Mouse (Mus musculus): ENCODE data around the gene Fam49a. TPM values are rescaled to one million over a fixed set of nuclear protein-coding genes. Genes with fewer than 3 reads are reported as not detected.

Gene Fam49a
- polyA plus RNA-seq, 1 experiment, result 1.6 TPM

DNA sequence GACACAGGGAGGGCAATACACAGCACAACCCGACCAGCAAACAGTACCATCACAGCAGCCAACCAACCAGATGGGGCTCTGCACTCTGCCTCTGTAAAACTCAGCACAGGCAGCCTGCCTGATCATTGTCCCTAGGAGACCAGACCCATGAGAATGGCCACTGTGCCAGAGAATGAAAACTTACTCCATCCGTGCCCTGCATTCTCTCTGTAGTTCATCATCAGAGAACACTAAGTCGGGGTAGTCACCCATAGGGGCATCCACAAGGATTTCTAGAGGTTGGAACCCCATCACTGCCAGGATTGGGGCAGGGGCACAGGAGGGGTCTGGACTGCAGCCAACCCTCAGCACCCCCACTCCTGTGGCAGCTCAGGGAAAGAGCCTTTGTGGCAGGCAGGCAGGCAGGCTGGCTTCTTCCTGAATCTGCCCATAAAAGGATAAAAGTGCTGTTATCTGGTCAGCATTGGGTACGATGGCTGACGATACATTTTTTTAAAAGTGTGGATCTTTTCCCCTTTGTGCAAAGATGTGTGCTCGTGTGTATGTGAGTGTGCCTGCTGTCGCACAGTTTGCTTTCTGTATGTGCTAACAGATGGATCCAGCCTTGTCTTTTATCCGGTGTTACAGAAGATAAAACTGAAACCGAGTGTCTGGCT lies 25.3 kb downstream of the Fam49a start:
- Histone ChIP-seq H3K4me1 (peaks cover 44% of the 10 kb centered on the region), H3K4me3 (replicated peaks) (peak overlapping the region; percentile 88), H3K9me3 (no peaks in the 10 kb centered on the region), H3K27me3 (replicated peaks) (no peaks in the 10 kb centered on the region), H3K36me3 (replicated peaks; ENCODE audit: low read length) (no peaks in the 10 kb centered on the region)
- no peak for TF ChIP-seq FLI1 (IDR thresholded peaks at IDR 0.05; ENCODE audit: low read length)
- TF ChIP-seq GATA1 (IDR thresholded peaks at IDR 0.05; ENCODE audit: borderline replicate concordance, low read length), result no peak

DNA sequence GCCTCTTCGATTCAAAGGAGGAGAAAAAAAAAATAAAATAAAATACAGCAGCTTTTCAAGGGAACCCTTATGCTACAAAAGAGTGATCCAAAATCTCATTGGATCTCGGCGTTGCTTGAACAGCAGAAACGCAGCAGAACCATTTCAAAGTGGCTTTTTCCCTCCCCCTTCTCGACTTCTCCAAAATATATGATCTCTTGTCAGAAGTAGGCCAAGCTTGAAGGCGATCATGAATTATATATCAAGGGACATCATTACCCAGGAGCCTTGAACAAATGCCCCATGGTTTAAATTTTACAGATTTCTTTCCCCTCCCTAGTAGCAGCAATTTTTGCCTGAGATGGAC lies 25.8 kb downstream of the Fam49a start:
- no peaks in the 10 kb centered on the region for H3K27me3 ChIP-seq (replicated peaks)
- TF ChIP-seq FLI1 (IDR thresholded peaks at IDR 0.05; ENCODE audit: low read length) (no peak), GATA1 (IDR thresholded peaks at IDR 0.05; ENCODE audit: borderline replicate concordance, low read length) (no peak)
- no peaks in the 10 kb centered on the region for H3K36me3 ChIP-seq (replicated peaks; ENCODE audit: low read length)
- H3K4me1 ChIP-seq, result peaks cover 49% of the 10 kb centered on the region
- H3K9me3 ChIP-seq, result no peaks in the 10 kb centered on the region
- peak overlapping the region; percentile 88 for H3K4me3 ChIP-seq (replicated peaks)

DNA sequence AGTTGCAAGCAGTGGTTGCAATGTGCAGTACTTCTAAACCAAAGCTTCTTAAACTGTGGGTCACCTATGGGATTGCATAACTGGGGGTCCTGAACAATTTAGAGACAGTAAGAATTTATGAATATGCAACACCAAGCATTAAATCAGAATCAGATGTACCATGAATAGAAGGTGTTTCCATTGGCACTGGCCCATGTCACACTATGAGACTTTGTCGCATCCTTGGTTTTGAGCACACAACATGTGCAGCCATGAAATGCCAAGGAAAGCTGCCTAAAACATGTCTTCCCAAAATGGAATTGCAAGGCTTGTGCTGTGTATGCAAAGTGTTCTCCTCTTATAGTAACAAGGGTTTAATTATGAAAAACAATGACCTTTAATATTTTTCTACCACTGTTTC lies 26.6 kb downstream of the Fam49a start:
- H3K9me3 ChIP-seq, result no peaks in the 10 kb centered on the region
- H3K27me3 ChIP-seq (replicated peaks), result no peaks in the 10 kb centered on the region
- H3K4me1 ChIP-seq, result peaks cover 58% of the 10 kb centered on the region
- H3K4me3 ChIP-seq (replicated peaks), result no peak overlapping the region
- no peak for TF ChIP-seq FLI1 (IDR thresholded peaks at IDR 0.05; ENCODE audit: low read length)
- H3K36me3 ChIP-seq (replicated peaks; ENCODE audit: low read length), result no peaks in the 10 kb centered on the region

DNA sequence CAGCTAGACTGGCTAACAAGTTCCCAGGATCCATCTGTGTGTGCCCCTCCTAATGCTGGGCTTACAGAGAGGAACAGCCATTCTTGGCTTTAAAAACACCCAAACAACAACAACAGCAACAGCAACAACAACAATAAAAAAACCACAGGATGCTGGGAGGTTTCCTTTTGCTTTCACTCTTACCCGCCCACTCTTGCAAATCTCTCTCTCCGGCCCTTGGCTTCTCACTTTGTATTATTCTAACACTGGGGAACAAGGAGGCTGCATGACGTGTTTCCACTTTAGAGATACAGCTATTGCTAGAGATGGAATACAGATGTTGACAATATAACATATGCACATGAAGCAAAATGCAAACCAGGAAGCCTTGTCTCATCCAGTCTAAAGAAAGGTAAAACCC lies 27.7 kb downstream of the Fam49a start:
- H3K9me3 ChIP-seq, result no peaks in the 10 kb centered on the region
- H3K4me1 ChIP-seq, result peaks cover 60% of the 10 kb centered on the region
- no peaks in the 10 kb centered on the region for H3K27me3 ChIP-seq (replicated peaks)
- TF ChIP-seq FLI1 (IDR thresholded peaks at IDR 0.05; ENCODE audit: low read length) (no peak), GATA1 (IDR thresholded peaks at IDR 0.05; ENCODE audit: borderline replicate concordance, low read length) (no peak)
- H3K36me3 ChIP-seq (replicated peaks; ENCODE audit: low read length), result no peaks in the 10 kb centered on the region
- H3K4me3 ChIP-seq (replicated peaks), result no peak overlapping the region

DNA sequence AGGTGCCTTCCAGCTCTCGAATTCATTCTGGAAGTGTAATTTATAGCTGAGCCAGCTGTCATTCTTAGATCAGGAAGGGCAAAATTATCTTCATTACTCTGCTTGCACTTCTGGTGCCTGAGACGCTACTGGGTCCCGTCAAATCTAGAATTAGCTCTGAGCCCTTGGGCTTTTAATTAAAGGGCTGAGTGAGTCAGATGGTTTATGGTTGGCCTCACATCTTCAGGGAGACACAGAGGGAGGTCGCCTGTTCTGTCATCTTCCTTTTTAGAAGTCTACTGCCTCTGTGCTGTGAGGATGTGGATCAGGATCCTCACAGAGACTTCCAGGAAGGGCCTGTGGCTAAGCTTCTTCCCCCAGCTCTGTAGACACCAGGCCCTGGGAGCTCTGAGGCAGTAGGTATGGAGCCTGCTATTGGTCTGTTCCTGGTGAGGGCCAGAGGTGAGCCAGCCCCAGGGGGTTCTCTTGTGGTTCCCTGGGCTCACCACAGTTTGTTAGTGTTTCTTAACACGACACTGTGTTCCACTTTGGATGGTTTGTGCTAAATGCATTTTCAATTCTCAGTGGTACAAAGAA lies 30.2 kb downstream of the Fam49a start:
- TF ChIP-seq FLI1 (IDR thresholded peaks at IDR 0.05; ENCODE audit: low read length) (no peak), GATA1 (IDR thresholded peaks at IDR 0.05; ENCODE audit: borderline replicate concordance, low read length) (no peak)
- no peaks in the 10 kb centered on the region for H3K36me3 ChIP-seq (replicated peaks; ENCODE audit: low read length)
- no peak overlapping the region for H3K4me3 ChIP-seq (replicated peaks)
- H3K4me1 ChIP-seq, result peaks cover 59% of the 10 kb centered on the region
- H3K27me3 ChIP-seq (replicated peaks), result no peaks in the 10 kb centered on the region
- no peaks in the 10 kb centered on the region for H3K9me3 ChIP-seq

DNA sequence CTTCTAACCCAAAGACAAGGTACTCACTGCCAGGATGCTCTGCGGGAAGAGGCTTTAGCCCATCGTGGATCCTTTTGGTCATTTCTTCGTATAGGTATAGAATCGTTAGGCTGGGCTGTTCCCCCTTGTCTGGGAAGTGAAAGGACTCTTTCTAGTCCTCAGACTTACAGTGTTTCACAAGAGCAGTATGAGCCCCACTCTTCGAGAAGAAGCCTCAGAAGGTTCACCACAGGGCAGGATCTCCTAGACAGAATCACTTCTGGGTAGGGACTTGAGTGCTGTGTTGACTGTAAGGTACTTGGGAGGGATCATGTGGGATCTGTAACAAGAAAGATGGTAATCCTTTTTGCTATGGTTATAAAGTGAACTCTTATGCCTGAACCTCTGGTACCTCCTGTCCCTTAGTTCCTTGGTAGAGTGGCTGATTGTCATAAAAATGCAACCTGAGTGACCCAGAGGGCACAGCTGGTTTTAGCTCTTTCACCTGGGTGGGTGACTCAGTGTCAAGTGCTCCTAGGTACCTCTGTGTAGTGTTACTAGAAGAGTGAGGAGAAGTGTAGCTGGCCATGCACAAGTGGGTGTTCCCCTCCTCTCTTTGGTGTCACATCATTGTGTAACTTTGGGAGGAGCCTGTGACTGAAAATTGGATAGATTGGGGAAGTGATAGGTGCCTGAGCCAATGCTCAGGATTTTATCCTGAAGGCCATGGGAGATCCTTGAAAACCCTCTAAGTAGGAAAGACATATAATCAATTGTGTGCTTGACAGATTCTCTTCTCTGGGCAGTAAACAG lies 32.6 kb downstream of the Fam49a start:
- H3K9me3 ChIP-seq, result no peaks in the 10 kb centered on the region
- no peak overlapping the region for H3K4me3 ChIP-seq (replicated peaks)
- H3K27me3 ChIP-seq (replicated peaks), result no peaks in the 10 kb centered on the region
- H3K4me1 ChIP-seq, result peaks cover 42% of the 10 kb centered on the region
- no peaks in the 10 kb centered on the region for H3K36me3 ChIP-seq (replicated peaks; ENCODE audit: low read length)
- TF ChIP-seq FLI1 (IDR thresholded peaks at IDR 0.05; ENCODE audit: low read length), result no peak
- no peak for TF ChIP-seq GATA1 (IDR thresholded peaks at IDR 0.05; ENCODE audit: borderline replicate concordance, low read length)

DNA sequence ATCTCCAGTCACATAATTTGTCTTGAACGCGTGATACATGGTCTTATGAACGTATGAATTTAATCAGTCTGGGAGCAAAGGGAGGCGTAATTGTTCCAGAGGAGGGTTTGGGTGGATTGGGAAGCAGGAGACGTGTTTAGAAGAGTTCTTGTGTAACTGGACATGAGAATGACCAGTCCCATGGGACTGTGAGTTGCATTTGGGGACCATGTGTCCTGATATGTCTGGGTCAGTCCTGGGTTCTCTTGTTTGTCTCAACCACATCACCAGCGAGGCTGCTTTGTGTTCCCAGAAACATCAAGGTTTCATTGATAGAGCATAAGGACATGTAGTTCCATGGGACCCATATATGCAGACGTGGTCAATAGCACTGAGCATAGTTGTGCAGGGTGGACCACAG lies 36.5 kb downstream of the Fam49a start:
- H3K27me3 ChIP-seq (replicated peaks), result no peaks in the 10 kb centered on the region
- H3K4me1 ChIP-seq, result peaks cover 48% of the 10 kb centered on the region
- TF ChIP-seq GATA1 (IDR thresholded peaks at IDR 0.05; ENCODE audit: borderline replicate concordance, low read length) (no peak), FLI1 (IDR thresholded peaks at IDR 0.05; ENCODE audit: low read length) (no peak)
- no peak overlapping the region for H3K4me3 ChIP-seq (replicated peaks)
- H3K36me3 ChIP-seq (replicated peaks; ENCODE audit: low read length), result no peaks in the 10 kb centered on the region
- no peaks in the 10 kb centered on the region for H3K9me3 ChIP-seq

DNA sequence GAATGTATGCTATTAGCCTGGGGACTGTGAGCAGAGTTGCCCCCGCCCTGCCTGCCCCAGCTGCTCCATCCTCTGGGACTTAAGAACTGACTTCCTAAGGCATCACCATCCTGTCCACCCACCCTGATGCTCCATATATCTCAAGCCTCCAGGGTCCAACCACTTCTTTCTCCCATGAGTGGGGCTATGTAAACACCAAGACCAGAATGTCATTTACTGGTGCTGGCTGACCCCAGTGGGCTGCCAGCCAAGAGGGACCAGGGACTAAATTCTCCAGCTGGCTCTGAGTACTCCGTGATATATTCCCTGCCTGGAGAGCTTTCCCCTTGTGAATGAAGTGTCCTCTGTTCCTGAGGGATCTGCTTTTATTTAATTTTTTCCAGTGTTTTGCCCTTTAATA lies 37.4 kb downstream of the Fam49a start:
- Histone ChIP-seq H3K27me3 (replicated peaks) (no peaks in the 10 kb centered on the region), H3K36me3 (replicated peaks; ENCODE audit: low read length) (no peaks in the 10 kb centered on the region), H3K4me3 (replicated peaks) (no peak overlapping the region), H3K9me3 (no peaks in the 10 kb centered on the region), H3K4me1 (peaks cover 51% of the 10 kb centered on the region)
- TF ChIP-seq FLI1 (IDR thresholded peaks at IDR 0.05; ENCODE audit: low read length) (no peak), GATA1 (IDR thresholded peaks at IDR 0.05; ENCODE audit: borderline replicate concordance, low read length) (no peak)

DNA sequence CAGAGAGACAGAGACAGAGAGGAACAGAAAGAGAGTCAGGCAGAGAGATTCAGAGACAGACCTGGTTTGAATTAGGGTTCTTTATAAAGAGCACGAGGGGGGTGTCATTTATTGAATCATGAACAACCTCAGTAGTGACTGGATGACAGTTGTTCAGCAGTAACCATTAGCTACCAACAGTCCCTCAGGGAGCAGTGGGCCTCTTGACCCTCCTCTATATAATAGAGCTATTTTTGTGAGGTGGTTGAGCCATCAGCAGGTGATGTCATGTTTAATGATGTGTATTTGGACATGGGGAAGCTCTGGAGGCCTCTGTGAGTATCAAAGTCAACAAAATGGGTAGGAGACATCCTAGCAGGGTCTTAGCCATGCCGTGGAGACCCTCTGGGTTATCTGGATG lies 39.2 kb downstream of the Fam49a start:
- peaks cover 3% of the 10 kb centered on the region for H3K36me3 ChIP-seq (replicated peaks; ENCODE audit: low read length)
- no peaks in the 10 kb centered on the region for H3K27me3 ChIP-seq (replicated peaks)
- TF ChIP-seq GATA1 (IDR thresholded peaks at IDR 0.05; ENCODE audit: borderline replicate concordance, low read length), result no peak
- TF ChIP-seq FLI1 (IDR thresholded peaks at IDR 0.05; ENCODE audit: low read length), result no peak
- H3K4me3 ChIP-seq (replicated peaks), result no peak overlapping the region
- peaks cover 61% of the 10 kb centered on the region for H3K4me1 ChIP-seq
- H3K9me3 ChIP-seq, result no peaks in the 10 kb centered on the region

DNA sequence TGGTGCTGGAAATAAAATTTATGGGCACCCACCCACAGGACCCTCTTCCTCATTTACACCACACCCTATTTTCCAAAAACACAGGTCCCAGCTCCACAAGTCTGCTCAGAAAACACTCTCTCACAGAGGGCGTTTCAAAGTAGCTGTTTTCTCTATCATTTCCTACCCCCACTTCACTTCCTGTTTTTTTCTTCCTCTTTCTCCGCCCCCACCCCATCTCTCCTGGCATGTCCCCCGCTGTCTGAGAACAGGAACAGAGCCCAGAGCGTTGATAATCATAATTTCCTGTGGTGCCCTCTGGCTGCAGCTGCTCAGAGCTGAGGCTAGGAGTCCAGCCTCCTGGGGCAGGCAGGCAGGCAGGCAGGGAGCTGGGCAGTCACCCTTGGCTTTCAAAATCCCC lies 39.9 kb downstream of the Fam49a start:
- Histone ChIP-seq H3K27me3 (replicated peaks) (no peaks in the 10 kb centered on the region), H3K4me1 (peaks cover 63% of the 10 kb centered on the region), H3K36me3 (replicated peaks; ENCODE audit: low read length) (peaks cover 3% of the 10 kb centered on the region), H3K4me3 (replicated peaks) (peak overlapping the region; percentile 59), H3K9me3 (no peaks in the 10 kb centered on the region)
- TF ChIP-seq FLI1 (IDR thresholded peaks at IDR 0.05; ENCODE audit: low read length) (no peak), GATA1 (IDR thresholded peaks at IDR 0.05; ENCODE audit: borderline replicate concordance, low read length) (no peak)

All from megakaryocyte, embryonic 14.5 days (primary cell).